Mouse (Mus musculus): Measurements from ENCODE around the gene Gstt4.

GRCm38 (mm10) chr10:75772795-75773664 is 49.3 kb downstream of the Gstt4 start, which contains the start of gene Ddt:
- TF ChIP-seq POLR2A (IDR thresholded peaks at IDR 0.05; ENCODE audit: borderline replicate concordance, low read depth, low read length) (no peak), CTCF (IDR thresholded peaks at IDR 0.05; ENCODE audit: low read depth, low read length) (no peak)
